Mouse (Mus musculus) G1E (cell line): ENCODE results near the gene Actn4.

Source experiments
- CTCF ChIP-seq: IDR thresholded peaks from 2 replicates; pipeline ENCODE4 v1.5.1; 2012; ENCODE audit warnings: low read depth, low read length, inconsistent platforms, mixed read lengths
- GATA1 ChIP-seq: IDR thresholded peaks from 2 replicates; pipeline ENCODE4 v1.6.1; 2012; ENCODE audit warnings: borderline replicate concordance, low read length, inconsistent platforms, mixed read lengths

GRCm38 (mm10) chr7:28943451-28944180 lies 18.5 kb downstream of the Actn4 start:
- TF ChIP-seq CTCF (no peak), GATA1 (no peak)
